Mouse (Mus musculus) cerebellum, adult 2 months (tissue): Measurements from ENCODE around the gene Insc. TPM values are rescaled to one million over a fixed set of nuclear protein-coding genes. Genes with fewer than 3 reads are reported as not detected.
"Not testable (repeated sequence)": the region's sequence is repeated elsewhere in the genome, so short reads cannot be mapped to it uniquely, and the experiment has no call there.

ENCODE experiments used
- DNase-seq, 2 experiments: peaks; one replicate each; pipeline ENCODE4 v3.0.0; 2021
- H3K27ac ChIP-seq: fragments of 200-500 bp; 2 replicates; pipeline ENCODE4 v1.5.1; 2012; ENCODE audit warnings: low read length, control low read depth, inconsistent platforms; ENCODE audit not compliant: insufficient read depth
- H3K27me3 ChIP-seq: fragments of 200-500 bp; 2 replicates; pipeline ENCODE4 v1.6.1; 2012; ENCODE audit warnings: inconsistent platforms, mild to moderate bottlenecking, low read length, moderate library complexity; ENCODE audit not compliant: control insufficient read depth, insufficient read depth
- H3K4me1 ChIP-seq: fragments of 200-500 bp; 2 replicates; pipeline ENCODE4 v1.6.1; 2011; ENCODE audit warnings: low read length; ENCODE audit not compliant: control insufficient read depth, insufficient read depth
- H3K4me3 ChIP-seq: fragments of 200-500 bp; replicated peaks from 2 replicates; pipeline ENCODE3; 2011; ENCODE audit warnings: mild to moderate bottlenecking, low read depth, low read length, control low read depth; ENCODE audit not compliant: insufficient read depth
- CTCF ChIP-seq: fragments of 200-500 bp; IDR thresholded peaks from 2 replicates; pipeline ENCODE4 v1.5.1; 2011; ENCODE audit warnings: low read depth, mild to moderate bottlenecking, control low read depth, low read length, moderate library complexity, borderline replicate concordance; ENCODE audit not compliant: insufficient read depth
- POLR2A ChIP-seq: fragments of 200-500 bp; IDR thresholded peaks from 2 replicates; pipeline ENCODE4 v1.6.1; 2011; ENCODE audit warnings: low read length, control low read depth, borderline replicate concordance; ENCODE audit not compliant: insufficient read depth
- WGBS: fragments of 180-500 bp; shearing (Covaris S2); methylation state at CpG from one replicate; pipeline ENCODE4 v1.1.7; 2018; 5-methylcytosine and 5-hydroxymethylcytosine counted together
- polyA plus RNA-seq: library from polyadenylated mRNA; depleted of rRNA; stranded (reverse); fragments of >200 nt; gene quantifications from 2 replicates; pipeline ENCODE4 v1.2.3, GENCODE M21; 2012

Gene Insc
- polyA plus RNA-seq, 1 experiment = 13.1 TPM

DNA sequence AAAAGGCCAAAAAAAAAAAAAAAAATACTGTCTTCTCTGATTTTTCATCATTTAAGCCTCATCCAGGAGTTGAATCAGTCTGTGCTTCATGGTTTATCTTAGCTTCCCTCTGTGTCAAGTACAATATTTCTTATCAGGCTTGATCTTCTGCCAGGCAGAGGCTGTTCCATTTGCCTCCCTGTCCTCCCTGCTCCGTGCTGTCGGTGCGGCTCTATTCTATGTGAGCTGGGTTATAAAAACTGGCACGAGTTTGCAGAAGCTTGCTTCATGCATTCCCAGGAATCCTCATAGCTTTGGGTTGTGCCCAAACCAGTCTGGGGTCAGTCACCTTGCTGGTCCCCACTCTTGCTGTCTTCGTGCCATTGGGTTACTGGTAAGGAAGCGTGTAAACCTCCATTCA, 12.3 kb upstream of the Insc start:
- TF ChIP-seq CTCF = no peak
- no peak for TF ChIP-seq POLR2A
- Histone ChIP-seq H3K27me3 (no peaks in the 10 kb centered on the region), H3K27ac (no peak overlapping the region), H3K4me3 (no peak overlapping the region), H3K4me1 (no peaks in the 10 kb centered on the region)
- WGBS = 75% methylated on average over 6 of the region's 6 CpGs
- DNase-seq = no peak

- not testable (repeated sequence) for H3K4me3 ChIP-seq, H3K4me1 ChIP-seq, H3K27ac ChIP-seq, H3K27me3 ChIP-seq, DNase-seq
- WGBS = 51% methylated on average over 4 of the region's 4 CpGs
- TF ChIP-seq CTCF = peak; percentile 15; the same call in 1 of the 2 replicates
Measured at GRCm38 (mm10) chr7:114731700-114732099, 11.8 kb upstream of the Insc start.

- Histone ChIP-seq H3K27me3 (no peaks in the 10 kb centered on the region), H3K4me1 (no peaks in the 10 kb centered on the region), H3K27ac (no peak overlapping the region), H3K4me3 (no peak overlapping the region)
- WGBS = 63% methylated on average over 5 of the region's 5 CpGs
- no peak for TF ChIP-seq CTCF
- no peak for TF ChIP-seq POLR2A
- no peak for DNase-seq
Measured at GRCm38 (mm10) chr7:114736256-114736655, 7.2 kb upstream of the Insc start.

DNA sequence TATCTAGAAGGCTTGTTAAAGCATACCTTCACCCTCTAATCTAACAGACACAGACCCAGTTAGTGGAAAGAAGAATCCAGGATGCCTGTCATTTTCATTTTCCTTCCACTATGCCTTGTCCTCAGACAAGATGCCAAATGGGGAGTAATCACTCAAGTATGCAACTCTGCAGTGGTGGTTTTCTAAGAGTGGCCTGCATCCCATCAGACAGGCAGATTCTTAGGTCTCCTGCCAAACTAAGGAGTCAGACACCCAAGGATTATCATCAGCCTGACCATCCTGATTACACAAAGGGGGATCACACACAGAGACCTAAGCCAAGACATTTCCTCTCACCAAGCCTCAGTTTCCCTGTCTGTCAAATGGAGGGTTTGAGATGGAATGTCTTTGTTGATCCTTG, 5.3 kb upstream of the Insc start:
- TF ChIP-seq POLR2A = no peak
- no peak for TF ChIP-seq CTCF
- H3K4me1 ChIP-seq = no peaks in the 10 kb centered on the region
- DNase-seq = no peak
- H3K27ac ChIP-seq = no peak overlapping the region
- no peak overlapping the region for H3K4me3 ChIP-seq
- H3K27me3 ChIP-seq = no peaks in the 10 kb centered on the region

DNA sequence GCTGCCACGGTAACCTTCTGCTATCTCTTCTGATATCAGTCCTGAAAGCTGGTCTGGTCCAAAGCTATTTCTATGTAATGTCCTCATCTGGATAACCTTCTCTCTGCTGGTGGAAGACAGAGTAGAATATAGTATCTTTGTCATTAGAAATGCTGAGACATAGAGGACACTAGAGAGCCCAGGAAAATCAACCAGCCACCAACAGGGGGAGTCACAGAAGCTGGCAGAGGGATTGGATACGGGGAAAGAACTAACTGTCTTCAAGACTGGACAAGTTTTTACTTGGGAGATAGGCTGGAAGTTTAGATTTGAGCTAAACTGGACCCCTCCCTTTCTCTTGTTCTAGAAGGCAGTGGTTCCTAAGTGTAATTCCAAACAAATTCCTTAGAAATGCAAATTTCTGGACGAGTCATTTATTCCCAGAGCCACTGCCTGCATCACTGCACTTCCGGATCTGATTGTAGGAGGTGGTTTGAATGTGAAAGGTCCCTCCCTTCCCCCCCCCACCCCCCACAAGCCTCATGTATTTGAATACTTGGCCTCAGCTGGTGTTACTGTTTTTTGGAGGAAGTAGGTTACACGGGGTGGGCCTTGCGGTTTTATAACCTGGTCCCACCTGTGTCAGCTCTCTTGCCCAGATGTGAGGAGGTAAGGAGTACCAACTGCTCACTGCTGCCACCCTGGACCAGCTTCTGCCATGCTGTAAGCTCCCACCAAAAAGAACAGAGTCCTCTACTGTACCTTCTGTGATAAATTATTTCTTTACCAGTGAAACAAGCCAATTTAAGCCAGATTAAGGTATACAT, 2.9 kb upstream of the Insc start:
- Histone ChIP-seq H3K4me1 (no peaks in the 10 kb centered on the region), H3K4me3 (no peak overlapping the region), H3K27me3 (no peaks in the 10 kb centered on the region), H3K27ac (no peak overlapping the region)
- 52% methylated on average over 6 of the region's 6 CpGs for WGBS
- TF ChIP-seq CTCF = no peak
- TF ChIP-seq POLR2A = no peak
- no peak for DNase-seq

- no peak for TF ChIP-seq POLR2A
- TF ChIP-seq CTCF = no peak
- WGBS = 35% methylated on average over 3 of the region's 3 CpGs
- no peak overlapping the region; the same call in 1 of the 2 replicates for H3K27ac ChIP-seq
Measured at GRCm38 (mm10) chr7:114744639-114745245, 1.2 kb downstream of the Insc start.

GRCm38 (mm10) chr7:114745481-114746271, 2.2 kb downstream of the Insc start:
- no peaks in the 10 kb centered on the region; the same call in 1 of the 2 replicates for H3K4me1 ChIP-seq
- no peak for DNase-seq
- 7% methylated on average over 34 of the region's 34 CpGs for WGBS
- H3K4me3 ChIP-seq = no peak overlapping the region
- H3K27ac ChIP-seq = 0 out of 2 replicates have a peak overlapping the region, but pooled peaks have one; percentile 28
- no peak for TF ChIP-seq CTCF
- TF ChIP-seq POLR2A = no peak
- no peaks in the 10 kb centered on the region; the same call in 1 of the 2 replicates for H3K27me3 ChIP-seq

More at GRCm38 (mm10) chr7:114744639-114745245, 1.2 kb downstream of the Insc start:
- no peak for DNase-seq
- Histone ChIP-seq H3K27me3 (no peaks in the 10 kb centered on the region; the same call in 1 of the 2 replicates), H3K4me1 (no peaks in the 10 kb centered on the region; the same call in 1 of the 2 replicates), H3K4me3 (no peak overlapping the region)
